Mouse (Mus musculus): ENCODE measurements around the gene Nckap5. TPM values are rescaled to one million over a fixed set of nuclear protein-coding genes. Genes with fewer than 3 reads are reported as not detected.
A peak's percentile ranks its signal among the peaks of the same experiment; 100 is the strongest.

The Nckap5 gene
- 16.6 and 23.5 TPM in 2 replicates for polyA plus RNA-seq (2014; fragmentation: Nextera tagmentation; extraction: Ambion mirVana)

- H3K9ac ChIP-seq (ENCODE audit: low read length) = peak within 1 kb of the TSS; percentile 44
- no peaks in the 10 kb centered on the region for H3K9me3 ChIP-seq (replicated peaks; ENCODE audit: control insufficient read depth, low read length)
- peak within 1 kb of the TSS; percentile 36 for H3K4me3 ChIP-seq (ENCODE audit: low read depth, low read length)
- WGBS = under 1% methylated on average over 35 of the region's 35 CpGs
- no peaks in the 10 kb centered on the region for H3K27me3 ChIP-seq (replicated peaks; ENCODE audit: control insufficient read depth, insufficient read depth, low read length)
- ATAC-seq = peak; percentile 88
- peak within 1 kb of the TSS; percentile 87 for H3K27ac ChIP-seq (ENCODE audit: low read depth, low read length)
- H3K4me2 ChIP-seq (ENCODE audit: low read length) = peak within 1 kb of the TSS; percentile 73
- peak; percentile 95 for DNase-seq (ENCODE audit: low spot score)
- H3K4me1 ChIP-seq (ENCODE audit: control insufficient read depth, insufficient read depth, low read length) = peaks cover 12% of the 10 kb centered on the region; the same call in 1 of the 2 replicates
- H3K36me3 ChIP-seq (ENCODE audit: control insufficient read depth, insufficient read depth, low read length) = no peaks in the 10 kb centered on the region
These were observed at the start of gene Nckap5 for GRCm38 (mm10) chr1:126830031-126830927. Nckap5 (minus strand) TSS chr1:126830799.

GRCm38 (mm10) chr1:126877495-126877894 lies 46.9 kb upstream of the Nckap5 start:
- Histone ChIP-seq H3K4me2 (ENCODE audit: low read length) (no peak overlapping the region), H3K9me3 (replicated peaks; ENCODE audit: control insufficient read depth, low read length) (no peaks in the 10 kb centered on the region), H3K27me3 (replicated peaks; ENCODE audit: control insufficient read depth, insufficient read depth, low read length) (no peaks in the 10 kb centered on the region), H3K4me3 (ENCODE audit: low read depth, low read length) (no peak overlapping the region), H3K27ac (ENCODE audit: low read depth, low read length) (no peak overlapping the region), H3K9ac (ENCODE audit: low read length) (no peak overlapping the region), H3K4me1 (ENCODE audit: control insufficient read depth, insufficient read depth, low read length) (no peaks in the 10 kb centered on the region), H3K36me3 (ENCODE audit: control insufficient read depth, insufficient read depth, low read length) (no peaks in the 10 kb centered on the region)
- ATAC-seq (no peak), DNase-seq (ENCODE audit: low spot score) (no peak)
- WGBS = 91% methylated on average over 2 of the region's 2 CpGs

GRCm38 (mm10) chr1:126868372-126868771 lies 37.8 kb upstream of the Nckap5 start:
- Histone ChIP-seq H3K4me2 (ENCODE audit: low read length) (no peak overlapping the region), H3K9me3 (replicated peaks; ENCODE audit: control insufficient read depth, low read length) (no peaks in the 10 kb centered on the region), H3K27ac (ENCODE audit: low read depth, low read length) (no peak overlapping the region), H3K36me3 (ENCODE audit: control insufficient read depth, insufficient read depth, low read length) (no peaks in the 10 kb centered on the region), H3K9ac (ENCODE audit: low read length) (no peak overlapping the region), H3K4me3 (ENCODE audit: low read depth, low read length) (no peak overlapping the region), H3K4me1 (ENCODE audit: control insufficient read depth, insufficient read depth, low read length) (peaks cover 9% of the 10 kb centered on the region; the same call in 1 of the 2 replicates), H3K27me3 (replicated peaks; ENCODE audit: control insufficient read depth, insufficient read depth, low read length) (no peaks in the 10 kb centered on the region)
- 93% methylated on average over 9 of the region's 9 CpGs for WGBS
- no peak for DNase-seq (ENCODE audit: low spot score)
- no peak for ATAC-seq

- 91% methylated on average over 5 of the region's 5 CpGs for WGBS
These were observed 37.3 kb upstream of the Nckap5 start for GRCm38 (mm10) chr1:126867912-126868311.

GRCm38 (mm10) chr1:126865591-126866086 lies 35.0 kb upstream of the Nckap5 start:
- Histone ChIP-seq H3K4me3 (ENCODE audit: low read depth, low read length) (no peak overlapping the region), H3K9me3 (replicated peaks; ENCODE audit: control insufficient read depth, low read length) (no peaks in the 10 kb centered on the region), H3K27me3 (replicated peaks; ENCODE audit: control insufficient read depth, insufficient read depth, low read length) (no peaks in the 10 kb centered on the region), H3K36me3 (ENCODE audit: control insufficient read depth, insufficient read depth, low read length) (no peaks in the 10 kb centered on the region), H3K9ac (ENCODE audit: low read length) (no peak overlapping the region), H3K4me1 (ENCODE audit: control insufficient read depth, insufficient read depth, low read length) (peaks cover 9% of the 10 kb centered on the region; the same call in 1 of the 2 replicates), H3K27ac (ENCODE audit: low read depth, low read length) (peak overlapping the region; percentile 66), H3K4me2 (ENCODE audit: low read length) (peak overlapping the region; percentile 7; the same call in 1 of the 2 replicates)
- 6% methylated on average over 7 of the region's 7 CpGs for WGBS
- peak; percentile 74 for DNase-seq (ENCODE audit: low spot score)
- peak; percentile 83 for ATAC-seq

More at GRCm38 (mm10) chr1:126867912-126868311, 37.3 kb upstream of the Nckap5 start:
- no peak for ATAC-seq
- peaks cover 9% of the 10 kb centered on the region; the same call in 1 of the 2 replicates for H3K4me1 ChIP-seq (ENCODE audit: control insufficient read depth, insufficient read depth, low read length)
- no peak overlapping the region for H3K9ac ChIP-seq (ENCODE audit: low read length)
- DNase-seq (ENCODE audit: low spot score) = no peak
- H3K27ac ChIP-seq (ENCODE audit: low read depth, low read length) = no peak overlapping the region
- H3K36me3 ChIP-seq (ENCODE audit: control insufficient read depth, insufficient read depth, low read length) = no peaks in the 10 kb centered on the region
- no peaks in the 10 kb centered on the region for H3K9me3 ChIP-seq (replicated peaks; ENCODE audit: control insufficient read depth, low read length)
- no peak overlapping the region for H3K4me2 ChIP-seq (ENCODE audit: low read length)
- no peaks in the 10 kb centered on the region for H3K27me3 ChIP-seq (replicated peaks; ENCODE audit: control insufficient read depth, insufficient read depth, low read length)
- no peak overlapping the region for H3K4me3 ChIP-seq (ENCODE audit: low read depth, low read length)

- Histone ChIP-seq H3K4me1 (ENCODE audit: control insufficient read depth, insufficient read depth, low read length) (peaks cover 9% of the 10 kb centered on the region; the same call in 1 of the 2 replicates), H3K9me3 (replicated peaks; ENCODE audit: control insufficient read depth, low read length) (no peaks in the 10 kb centered on the region), H3K4me3 (ENCODE audit: low read depth, low read length) (no peak overlapping the region), H3K27me3 (replicated peaks; ENCODE audit: control insufficient read depth, insufficient read depth, low read length) (no peaks in the 10 kb centered on the region), H3K9ac (ENCODE audit: low read length) (no peak overlapping the region), H3K36me3 (ENCODE audit: control insufficient read depth, insufficient read depth, low read length) (no peaks in the 10 kb centered on the region), H3K4me2 (ENCODE audit: low read length) (no peak overlapping the region), H3K27ac (ENCODE audit: low read depth, low read length) (no peak overlapping the region)
- 80% methylated on average over 3 of the region's 3 CpGs for WGBS
- ATAC-seq (no peak), DNase-seq (ENCODE audit: low spot score) (no peak)
These were observed 31.2 kb upstream of the Nckap5 start for GRCm38 (mm10) chr1:126861816-126862215.

GRCm38 (mm10) chr1:126860537-126860936 lies 29.9 kb upstream of the Nckap5 start:
- ATAC-seq (no peak), DNase-seq (ENCODE audit: low spot score) (no peak)
- no peaks in the 10 kb centered on the region for H3K36me3 ChIP-seq (ENCODE audit: control insufficient read depth, insufficient read depth, low read length)
- H3K4me1 ChIP-seq (ENCODE audit: control insufficient read depth, insufficient read depth, low read length) = peaks cover 2% of the 10 kb centered on the region; the same call in 1 of the 2 replicates
- no peak overlapping the region for H3K4me3 ChIP-seq (ENCODE audit: low read depth, low read length)
- WGBS = 83% methylated on average over 4 of the region's 4 CpGs
- H3K9ac ChIP-seq (ENCODE audit: low read length) = no peak overlapping the region
- no peaks in the 10 kb centered on the region for H3K27me3 ChIP-seq (replicated peaks; ENCODE audit: control insufficient read depth, insufficient read depth, low read length)
- H3K27ac ChIP-seq (ENCODE audit: low read depth, low read length) = no peak overlapping the region
- no peak overlapping the region for H3K4me2 ChIP-seq (ENCODE audit: low read length)
- H3K9me3 ChIP-seq (replicated peaks; ENCODE audit: control insufficient read depth, low read length) = no peaks in the 10 kb centered on the region

GRCm38 (mm10) chr1:126849481-126849880 lies 18.9 kb upstream of the Nckap5 start:
- Histone ChIP-seq H3K27ac (ENCODE audit: low read depth, low read length) (no peak overlapping the region), H3K9ac (ENCODE audit: low read length) (no peak overlapping the region), H3K36me3 (ENCODE audit: control insufficient read depth, insufficient read depth, low read length) (no peaks in the 10 kb centered on the region), H3K4me2 (ENCODE audit: low read length) (no peak overlapping the region), H3K4me3 (ENCODE audit: low read depth, low read length) (no peak overlapping the region), H3K9me3 (replicated peaks; ENCODE audit: control insufficient read depth, low read length) (no peaks in the 10 kb centered on the region), H3K4me1 (ENCODE audit: control insufficient read depth, insufficient read depth, low read length) (no peaks in the 10 kb centered on the region), H3K27me3 (replicated peaks; ENCODE audit: control insufficient read depth, insufficient read depth, low read length) (no peaks in the 10 kb centered on the region)
- ATAC-seq = no peak
- 46% methylated on average over 6 of the region's 6 CpGs for WGBS
- DNase-seq (ENCODE audit: low spot score) = no peak

- 78% methylated on average over 4 of the region's 4 CpGs for WGBS
- Histone ChIP-seq H3K27ac (ENCODE audit: low read depth, low read length) (no peak overlapping the region), H3K36me3 (ENCODE audit: control insufficient read depth, insufficient read depth, low read length) (no peaks in the 10 kb centered on the region), H3K4me1 (ENCODE audit: control insufficient read depth, insufficient read depth, low read length) (no peaks in the 10 kb centered on the region), H3K9ac (ENCODE audit: low read length) (no peak overlapping the region), H3K4me3 (ENCODE audit: low read depth, low read length) (no peak overlapping the region), H3K4me2 (ENCODE audit: low read length) (no peak overlapping the region), H3K9me3 (replicated peaks; ENCODE audit: control insufficient read depth, low read length) (no peaks in the 10 kb centered on the region), H3K27me3 (replicated peaks; ENCODE audit: control insufficient read depth, insufficient read depth, low read length) (no peaks in the 10 kb centered on the region)
- ATAC-seq (no peak), DNase-seq (ENCODE audit: low spot score) (no peak)
These were observed 15.7 kb upstream of the Nckap5 start for GRCm38 (mm10) chr1:126846317-126846716.

Data from forebrain, embryonic 14.5 days (tissue).